Mouse (Mus musculus): ENCODE measurements around the gene Gtsf2.

DNA sequence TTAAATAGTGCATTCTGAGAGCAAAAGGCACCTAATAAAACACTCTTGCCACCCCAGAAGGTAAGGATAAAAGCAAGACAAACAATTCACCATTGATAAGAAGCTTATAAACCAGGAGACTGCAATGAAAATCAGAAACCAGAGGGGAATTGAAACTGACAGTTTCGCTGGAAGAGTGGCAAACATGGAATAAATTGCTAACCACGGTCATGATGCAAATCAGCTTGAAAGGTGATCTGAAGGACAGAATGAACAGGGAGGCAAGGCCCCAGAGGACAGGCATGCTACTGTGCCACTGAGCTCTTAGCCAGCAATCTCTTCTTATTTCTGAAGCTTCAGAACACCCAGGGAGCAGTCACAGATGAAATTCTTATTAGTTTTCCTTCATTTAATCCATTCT, 21.3 kb downstream of the Gtsf2 start:
- TF ChIP-seq CTCF (IDR thresholded peaks at IDR 0.05; ENCODE audit: low read depth) = no peak
- no peak for TF ChIP-seq EP300 (IDR thresholded peaks at IDR 0.05; ENCODE audit: low read depth)
